Mouse (Mus musculus) stomach, postnatal 0 days (tissue): ENCODE results near the gene Stat2. TPM values are rescaled to one million over a fixed set of nuclear protein-coding genes. Genes with fewer than 3 reads are reported as not detected.

ENCODE experiments used
- ATAC-seq: fragments of 200-750 bp; cut with Nextera tagmentation; 2 replicates; pipeline ENCODE4 v1.8.0; 2017; ENCODE audit not compliant: low FRiP score, low TSS enrichment
- DNase-seq: peaks from one replicate; pipeline ENCODE4 v3.0.0-alpha.2; 2016; ENCODE audit warnings: low spot score
- H3K27ac ChIP-seq: fragments of 300-500 bp; sonication (generic); replicated peaks from 2 replicates; pipeline ENCODE4 v1.5.1; 2014; ENCODE audit warnings: mild to moderate bottlenecking, control low read depth
- H3K27me3 ChIP-seq: fragments of 300-500 bp; sonication (generic); 2 replicates; pipeline ENCODE4 v1.6.1; 2014; ENCODE audit warnings: low read length; ENCODE audit not compliant: control insufficient read depth, insufficient read depth
- H3K36me3 ChIP-seq: fragments of 300-500 bp; sonication (generic); 2 replicates; pipeline ENCODE4 v1.6.1; 2014; ENCODE audit warnings: low read length, mixed read lengths; ENCODE audit not compliant: control insufficient read depth, insufficient read depth
- H3K4me1 ChIP-seq: fragments of 300-500 bp; sonication (generic); replicated peaks from 2 replicates; pipeline ENCODE4 v1.6.1; 2014; ENCODE audit warnings: antibody characterized with exemption; ENCODE audit not compliant: control insufficient read depth, insufficient read depth
- H3K4me2 ChIP-seq: fragments of 300-500 bp; sonication (generic); replicated peaks from 2 replicates; pipeline ENCODE4 v1.6.1; 2014; ENCODE audit warnings: low read depth, mild to moderate bottlenecking, control low read depth, moderate library complexity
- H3K4me3 ChIP-seq: fragments of 300-500 bp; sonication (generic); 2 replicates; pipeline ENCODE4 v1.5.1; 2014; ENCODE audit warnings: low read depth, low read length, control low read depth
- H3K9ac ChIP-seq: fragments of 300-500 bp; sonication (generic); 2 replicates; pipeline ENCODE4 v1.6.1; 2014; ENCODE audit warnings: mild to moderate bottlenecking, low read length, control low read depth, mixed read lengths
- H3K9me3 ChIP-seq: fragments of 300-500 bp; sonication (generic); 2 replicates; pipeline ENCODE4 v1.6.1; 2016; ENCODE audit warnings: low read length; ENCODE audit not compliant: control insufficient read depth
- CTCF ChIP-seq: IDR thresholded peaks from 2 replicates; pipeline ENCODE4 v1.5.1; 2016; ENCODE audit warnings: antibody characterized with exemption, low read depth, mild to moderate bottlenecking, moderate library complexity
- EP300 ChIP-seq: optimal IDR thresholded peaks from 2 replicates; pipeline ENCODE3; 2016; ENCODE audit warnings: antibody characterized with exemption
- WGBS: fragments of 180-500 bp; shearing (Covaris S2); extraction: QIAGEN DNeasy Blood & Tissue Kit; methylation state at CpG from one replicate; pipeline ENCODE4 v1.1.7; 2014; 5-methylcytosine and 5-hydroxymethylcytosine counted together
- polyA plus RNA-seq: library from polyadenylated mRNA; unstranded; fragments of >200 nt; fragmentation: Nextera tagmentation; extraction: Ambion mirVana; gene quantifications from 2 replicates; pipeline ENCODE4 v1.2.1, GENCODE M21; 2015

The Stat2 gene
- polyA plus RNA-seq, 1 experiment from 2014 or later = 7.8 TPM

DNA sequence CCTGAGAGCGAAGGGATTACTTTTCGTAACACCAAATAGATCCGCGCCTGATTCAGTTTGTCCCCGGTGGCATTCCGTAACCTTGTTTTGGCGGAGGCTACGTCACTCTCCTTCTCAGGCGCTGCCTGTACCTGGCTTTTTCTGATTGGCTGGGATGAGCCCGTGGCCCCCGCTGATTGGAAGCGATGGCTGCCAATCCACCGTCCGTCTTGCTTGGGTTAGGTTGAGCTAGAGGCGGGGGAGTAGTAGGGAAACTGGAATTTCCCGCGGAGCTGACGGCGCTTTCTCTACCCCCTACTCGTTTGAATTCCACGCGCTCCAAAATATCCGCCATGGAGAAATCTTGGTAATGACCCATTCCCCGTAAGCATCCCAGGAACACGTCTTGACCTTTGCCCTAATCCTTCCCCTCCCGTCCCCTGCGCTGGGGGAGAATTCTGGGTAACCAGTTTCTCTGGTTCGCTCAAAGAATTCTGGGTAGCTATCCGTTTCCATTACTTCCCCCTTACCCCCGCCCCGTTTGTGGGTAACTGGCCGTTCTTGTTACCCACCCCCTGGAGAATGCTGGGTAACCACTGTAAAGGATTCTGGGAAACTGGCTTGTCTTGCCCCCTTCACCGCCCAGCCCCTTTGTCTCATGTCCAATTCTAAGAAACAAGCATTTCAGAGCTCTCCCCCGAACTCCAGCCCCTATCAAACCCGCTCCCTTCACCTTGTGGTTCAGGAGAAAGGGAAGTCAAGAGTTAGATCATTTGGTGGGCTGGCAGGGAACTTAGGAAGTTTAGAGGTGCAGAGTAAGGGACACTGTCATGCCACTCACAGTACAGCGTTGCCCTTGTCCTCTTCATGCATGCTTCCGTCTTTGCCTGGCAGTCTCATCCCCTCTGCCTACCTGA is 33.0 kb downstream of the Stat2 start, which contains the start of gene Pan2:
Pan2 (plus strand) TSS at position 210 of the 896 bp plus-strand sequence.
- TF ChIP-seq EP300 (peak; percentile 97), CTCF (no peak)
- peak within 1 kb of the TSS; percentile 97 for H3K27ac ChIP-seq
- WGBS = under 1% methylated on average over 37 of the region's 37 CpGs
- DNase-seq (peak; percentile 99), ATAC-seq (peak; percentile 99)
- peaks cover 7% of the 10 kb centered on the region; the same call in 1 of the 2 replicates for H3K4me1 ChIP-seq
- peak within 1 kb of the TSS; percentile 57 for H3K4me3 ChIP-seq
- peak within 1 kb of the TSS; percentile 76 for H3K4me2 ChIP-seq
- no peaks in the 10 kb centered on the region for H3K27me3 ChIP-seq
- peaks cover 4% of the 10 kb centered on the region; the same call in 1 of the 2 replicates for H3K36me3 ChIP-seq
- H3K9ac ChIP-seq = peak within 1 kb of the TSS; percentile 84
- no peaks in the 10 kb centered on the region for H3K9me3 ChIP-seq

DNA sequence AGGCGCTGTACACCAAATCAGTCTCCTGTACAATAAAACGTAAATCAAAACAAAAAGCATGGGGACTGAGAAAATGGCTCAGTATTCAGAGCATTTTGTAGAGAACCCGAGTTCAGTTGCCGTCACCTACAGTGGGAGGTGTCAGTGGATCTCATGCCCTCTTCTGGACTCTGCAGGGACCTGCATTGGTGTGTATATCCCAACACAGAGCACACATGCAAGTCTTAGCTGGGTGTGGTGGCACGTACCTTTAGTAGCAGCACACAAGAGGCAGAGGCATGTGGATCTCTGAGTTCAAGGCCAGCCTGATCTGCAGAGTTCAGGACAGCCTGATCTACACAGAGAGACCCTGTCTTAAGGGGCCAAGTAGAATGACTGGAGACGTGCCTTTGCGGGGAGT is 39.3 kb downstream of the Stat2 start:
- Histone ChIP-seq H3K27me3 (no peaks in the 10 kb centered on the region), H3K36me3 (peaks cover 17% of the 10 kb centered on the region), H3K27ac (no peak overlapping the region), H3K4me3 (no peak overlapping the region), H3K9ac (no peak overlapping the region), H3K4me1 (no peaks in the 10 kb centered on the region), H3K4me2 (no peak overlapping the region), H3K9me3 (no peaks in the 10 kb centered on the region)
- ATAC-seq (no peak), DNase-seq (no peak)
- 83% methylated on average over 7 of the region's 7 CpGs for WGBS
- TF ChIP-seq EP300 (no peak), CTCF (0 out of 2 replicates have a peak, but pooled peaks have one; percentile 11)

DNA sequence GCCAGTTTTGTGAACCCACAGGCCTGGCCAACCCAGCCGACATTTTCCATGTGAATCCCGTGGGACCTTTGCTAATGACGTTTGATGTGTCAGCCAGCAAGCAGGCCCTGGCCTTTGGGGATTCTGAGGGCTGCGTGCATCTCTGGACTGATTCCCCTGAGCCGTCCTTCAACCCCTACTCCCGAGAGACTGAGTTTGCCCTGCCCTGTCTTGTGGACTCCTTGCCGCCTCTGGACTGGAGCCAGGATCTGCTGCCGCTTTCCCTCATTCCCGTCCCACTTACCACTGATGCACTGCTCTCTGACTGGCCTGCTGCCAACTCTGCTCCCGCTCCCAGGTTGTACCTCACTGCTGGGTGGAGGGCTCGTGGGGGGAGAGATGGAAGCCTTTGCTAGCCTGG is 39.8 kb downstream of the Stat2 start:
- no peak overlapping the region for H3K4me3 ChIP-seq
- peaks cover 17% of the 10 kb centered on the region for H3K36me3 ChIP-seq
- H3K4me1 ChIP-seq = no peaks in the 10 kb centered on the region
- ATAC-seq = peak; percentile 28; the same call in 1 of the 2 replicates
- WGBS = 48% methylated on average over 11 of the region's 11 CpGs
- peak; percentile 63 for DNase-seq
- 0 out of 2 replicates have a peak overlapping the region, but pooled peaks have one; percentile 2 for H3K27ac ChIP-seq
- no peak overlapping the region for H3K9ac ChIP-seq
- no peaks in the 10 kb centered on the region for H3K27me3 ChIP-seq
- H3K9me3 ChIP-seq = no peaks in the 10 kb centered on the region
- no peak for TF ChIP-seq EP300
- no peak for TF ChIP-seq CTCF
- no peak overlapping the region for H3K4me2 ChIP-seq

- Histone ChIP-seq H3K4me2 (no peak overlapping the region), H3K9ac (no peak overlapping the region), H3K27ac (no peak overlapping the region), H3K36me3 (peaks cover 19% of the 10 kb centered on the region), H3K4me1 (no peaks in the 10 kb centered on the region), H3K27me3 (no peaks in the 10 kb centered on the region), H3K9me3 (no peaks in the 10 kb centered on the region), H3K4me3 (no peak overlapping the region)
- no peak for TF ChIP-seq EP300
- no peak for TF ChIP-seq CTCF
- ATAC-seq (no peak), DNase-seq (no peak)
- 66% methylated on average over 4 of the region's 4 CpGs for WGBS
Measured at GRCm38 (mm10) chr10:128310902-128311301, 40.5 kb downstream of the Stat2 start.

DNA sequence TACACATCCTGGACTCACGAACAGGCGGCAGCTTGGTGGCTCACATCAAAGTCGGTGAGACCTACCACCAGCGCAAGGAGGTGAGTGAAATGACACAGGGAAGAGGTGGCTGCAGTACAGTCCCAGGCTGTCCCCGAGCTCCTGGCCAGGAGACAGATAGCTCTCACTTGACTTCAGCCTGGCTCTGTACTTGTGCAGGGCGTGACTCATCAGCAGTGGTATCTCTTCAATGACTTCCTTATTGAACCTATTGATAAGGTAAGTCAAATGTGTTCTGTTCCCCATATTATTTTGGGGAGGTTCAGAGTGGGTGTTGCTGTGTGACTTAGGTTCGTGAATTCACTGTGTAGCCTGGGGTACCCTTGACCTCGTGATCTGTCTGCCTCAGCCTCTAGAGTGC is 45.2 kb downstream of the Stat2 start:
- H3K36me3 ChIP-seq = peaks cover 22% of the 10 kb centered on the region

GRCm38 (mm10) chr10:128321641-128322040 is 51.3 kb downstream of the Stat2 start:
- DNase-seq = peak; percentile 25
- peak overlapping the region; percentile 76 for H3K4me3 ChIP-seq
- H3K9ac ChIP-seq = peak overlapping the region; percentile 13; the same call in 1 of the 2 replicates
- peaks cover 4% of the 10 kb centered on the region; the same call in 1 of the 2 replicates for H3K4me1 ChIP-seq
- H3K4me2 ChIP-seq = peak overlapping the region; percentile 82
- no peak; the same call in 1 of the 2 replicates for ATAC-seq
- no peaks in the 10 kb centered on the region for H3K9me3 ChIP-seq
- TF ChIP-seq CTCF (no peak), EP300 (no peak)
- peaks cover 27% of the 10 kb centered on the region for H3K36me3 ChIP-seq
- no peak overlapping the region for H3K27ac ChIP-seq
- 34% methylated on average over 12 of the region's 12 CpGs for WGBS
- no peaks in the 10 kb centered on the region for H3K27me3 ChIP-seq

More for the DNA sequence above, 45.2 kb downstream of the Stat2 start:
- Histone ChIP-seq H3K27me3 (no peaks in the 10 kb centered on the region), H3K4me1 (no peaks in the 10 kb centered on the region), H3K27ac (no peak overlapping the region), H3K9ac (no peak overlapping the region), H3K4me2 (no peak overlapping the region), H3K9me3 (no peaks in the 10 kb centered on the region), H3K4me3 (no peak overlapping the region)
- 91% methylated on average over 8 of the region's 8 CpGs for WGBS
- DNase-seq = no peak
- ATAC-seq = no peak
- TF ChIP-seq CTCF (no peak), EP300 (no peak)
